Mouse (Mus musculus) heart, adult 10 weeks (tissue): Measurements from ENCODE around the gene Enox2. TPM values are rescaled to one million over a fixed set of nuclear protein-coding genes. Genes with fewer than 3 reads are reported as not detected.

Source experiments
- polyA plus RNA-seq: library from polyadenylated mRNA; stranded (reverse); fragments of 350-450 nt; fragmentation: Illumina TruSeq; extraction: RNeasy Lipid Tissue Mini Kit (QIAGEN cat#74804); gene quantifications from one replicate; pipeline ENCODE4 v1.2.3, GENCODE M21; 2014; ENCODE audit warnings: low read depth, low replicate concordance

Gene Enox2
- polyA plus RNA-seq = 6.7 TPM

GRCm38 (mm10) chrX:49287700-49288563 is at the start of gene Enox2:
Enox2 (minus strand) TSS chrX:49288259.

Other genes with a start within 250 kb of the Enox2 start
- not detected for gene Arhgap36, start 175.7 kb upstream of the Enox2 start, polyA plus RNA-seq